Mouse (Mus musculus): ENCODE results near the gene Ostm1. TPM values are rescaled to one million over a fixed set of nuclear protein-coding genes. Genes with fewer than 3 reads are reported as not detected.

Gene Ostm1
- polyA plus RNA-seq, 1 experiment = 13.9 TPM

- Histone ChIP-seq H3K4me2 (ENCODE audit: low read depth) (no peak overlapping the region), H3K4me3 (no peak overlapping the region), H3K36me3 (ENCODE audit: control insufficient read depth, insufficient read depth) (no peaks in the 10 kb centered on the region), H3K27me3 (ENCODE audit: control insufficient read depth, insufficient read depth, insufficient read length) (no peaks in the 10 kb centered on the region), H3ac (ENCODE audit: control insufficient read depth, insufficient read length) (no peak overlapping the region), H3K79me2 (ENCODE audit: control insufficient read depth, insufficient read depth) (no peaks in the 10 kb centered on the region)
- TF ChIP-seq POLR2AphosphoS2 (IDR thresholded peaks at IDR 0.05; ENCODE audit: insufficient read length, low read depth) (no peak), POLR2A (IDR thresholded peaks at IDR 0.05; ENCODE audit: insufficient read length, low read depth) (no peak), REST (IDR thresholded peaks at IDR 0.05; ENCODE audit: insufficient read depth, insufficient read length) (no peak), TCF12 (IDR thresholded peaks at IDR 0.05; ENCODE audit: insufficient read depth, poor library complexity, severe bottlenecking) (no peak), SRF (IDR thresholded peaks at IDR 0.05; ENCODE audit: control insufficient read depth, insufficient read length, low read depth) (no peak), TCF3 (IDR thresholded peaks at IDR 0.05; ENCODE audit: insufficient read length, low read depth) (no peak), MYOD1 (IDR thresholded peaks at IDR 0.05; ENCODE audit: control insufficient read depth in 1 of 3, insufficient read length in 2 of 3, low read depth in 2 of 3) (no peak), MYOG (IDR thresholded peaks at IDR 0.05; ENCODE audit: control insufficient read depth in 1 of 3, insufficient read depth in 1 of 3, insufficient read length in 2 of 3, low read depth in 2 of 3) (no peak), E2F4 (IDR thresholded peaks at IDR 0.05; ENCODE audit: insufficient read depth) (no peak), MAX (IDR thresholded peaks at IDR 0.05; ENCODE audit: low read depth) (no peak), USF1 (IDR thresholded peaks at IDR 0.05; ENCODE audit: low read depth) (no peak), CEBPB (IDR thresholded peaks at IDR 0.05; ENCODE audit: insufficient read depth, poor library complexity, severe bottlenecking) (no peak)
These were observed 106.8 kb downstream of the Ostm1 start for GRCm38 (mm10) chr10:42690233-42691028.

DNA sequence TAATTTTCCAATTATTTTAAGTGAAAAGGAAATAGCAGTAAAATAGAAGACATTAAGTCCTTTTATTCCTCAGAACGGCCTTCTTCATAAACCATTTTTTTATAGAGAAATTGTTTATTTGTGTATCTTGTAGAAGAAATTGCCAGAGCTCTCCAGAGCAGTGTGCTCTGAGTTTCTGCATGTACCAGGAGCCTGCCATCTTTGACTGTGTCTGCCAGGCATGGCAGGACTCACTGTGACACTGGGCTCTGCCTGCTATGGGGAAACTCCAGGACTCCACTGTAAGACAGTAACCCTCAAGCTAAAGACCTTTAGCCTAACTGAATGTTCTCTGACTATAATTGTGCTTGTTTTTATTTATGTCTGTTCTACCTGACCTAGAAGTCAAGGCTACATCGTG, 107.4 kb downstream of the Ostm1 start:
- TF ChIP-seq POLR2A (IDR thresholded peaks at IDR 0.05; ENCODE audit: insufficient read length, low read depth) = no peak
- no peak for TF ChIP-seq CEBPB (IDR thresholded peaks at IDR 0.05; ENCODE audit: insufficient read depth, poor library complexity, severe bottlenecking)
- no peak for TF ChIP-seq TCF3 (IDR thresholded peaks at IDR 0.05; ENCODE audit: insufficient read length, low read depth)
- TF ChIP-seq REST (IDR thresholded peaks at IDR 0.05; ENCODE audit: insufficient read depth, insufficient read length) = no peak
- TF ChIP-seq USF1 (IDR thresholded peaks at IDR 0.05; ENCODE audit: low read depth) = no peak
- no peak for TF ChIP-seq POLR2AphosphoS2 (IDR thresholded peaks at IDR 0.05; ENCODE audit: insufficient read length, low read depth)
- no peak for TF ChIP-seq E2F4 (IDR thresholded peaks at IDR 0.05; ENCODE audit: insufficient read depth)
- no peak for TF ChIP-seq MYOD1 (IDR thresholded peaks at IDR 0.05; ENCODE audit: control insufficient read depth in 1 of 3, insufficient read length in 2 of 3, low read depth in 2 of 3)
- TF ChIP-seq MYOG (IDR thresholded peaks at IDR 0.05; ENCODE audit: control insufficient read depth in 1 of 3, insufficient read depth in 1 of 3, insufficient read length in 2 of 3, low read depth in 2 of 3) = no peak
- TF ChIP-seq SRF (IDR thresholded peaks at IDR 0.05; ENCODE audit: control insufficient read depth, insufficient read length, low read depth) = no peak
- no peak for TF ChIP-seq MAX (IDR thresholded peaks at IDR 0.05; ENCODE audit: low read depth)
- no peak for TF ChIP-seq TCF12 (IDR thresholded peaks at IDR 0.05; ENCODE audit: insufficient read depth, poor library complexity, severe bottlenecking)
- H3K4me2 ChIP-seq (ENCODE audit: low read depth) = no peak overlapping the region
- no peak overlapping the region for H3ac ChIP-seq (ENCODE audit: control insufficient read depth, insufficient read length)
- no peaks in the 10 kb centered on the region for H3K27me3 ChIP-seq (ENCODE audit: control insufficient read depth, insufficient read depth, insufficient read length)
- no peaks in the 10 kb centered on the region for H3K36me3 ChIP-seq (ENCODE audit: control insufficient read depth, insufficient read depth)
- H3K79me2 ChIP-seq (ENCODE audit: control insufficient read depth, insufficient read depth) = no peaks in the 10 kb centered on the region
- no peak overlapping the region for H3K4me3 ChIP-seq

DNA sequence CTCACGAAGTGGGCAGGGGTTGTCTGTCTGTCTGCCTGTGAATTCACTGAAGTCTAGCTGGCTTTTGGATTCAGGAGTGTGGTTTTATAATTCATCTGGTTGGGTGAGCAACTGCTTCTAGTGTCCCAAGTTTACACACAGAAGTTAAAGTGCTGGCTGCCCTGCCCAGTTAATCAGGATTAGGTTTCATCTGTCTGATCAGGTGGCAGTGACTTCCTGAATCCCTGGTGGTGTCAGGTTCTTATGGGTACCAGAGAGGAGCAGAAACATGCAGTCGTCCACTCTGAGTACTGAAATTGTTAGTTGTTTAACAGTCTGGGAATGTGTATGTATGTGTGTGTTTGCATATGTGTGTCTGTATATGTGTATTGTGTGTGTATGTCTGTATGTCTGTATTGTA, 108.5 kb downstream of the Ostm1 start:
- H3K4me2 ChIP-seq (ENCODE audit: low read depth) = no peak overlapping the region
- H3K27me3 ChIP-seq (ENCODE audit: control insufficient read depth, insufficient read depth, insufficient read length) = no peaks in the 10 kb centered on the region
- H3K79me2 ChIP-seq (ENCODE audit: control insufficient read depth, insufficient read depth) = no peaks in the 10 kb centered on the region
- no peak for TF ChIP-seq POLR2A (IDR thresholded peaks at IDR 0.05; ENCODE audit: insufficient read length, low read depth)
- no peak for TF ChIP-seq POLR2AphosphoS2 (IDR thresholded peaks at IDR 0.05; ENCODE audit: insufficient read length, low read depth)
- H3ac ChIP-seq (ENCODE audit: control insufficient read depth, insufficient read length) = no peak overlapping the region
- no peak overlapping the region for H3K4me3 ChIP-seq
- no peaks in the 10 kb centered on the region for H3K36me3 ChIP-seq (ENCODE audit: control insufficient read depth, insufficient read depth)

DNA sequence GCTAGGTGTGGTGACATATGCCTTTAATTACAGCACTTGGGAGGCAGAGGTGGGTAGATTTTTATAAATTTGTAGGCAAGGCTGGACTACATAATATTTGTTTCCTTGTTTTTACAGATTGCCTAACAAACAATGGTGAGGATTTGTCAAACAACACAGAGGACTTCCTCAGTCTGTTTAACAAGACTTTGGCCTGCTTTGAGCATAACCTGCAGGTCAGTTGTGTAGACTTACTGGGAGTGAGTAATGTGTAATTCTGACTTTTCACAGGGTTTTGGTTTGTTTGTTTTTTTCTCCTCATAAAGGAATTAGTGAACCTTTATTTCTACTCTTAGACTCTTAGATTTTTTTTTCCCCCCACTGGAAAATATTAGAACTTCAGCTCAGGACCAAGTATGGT, 109.2 kb downstream of the Ostm1 start:
- Histone ChIP-seq H3K4me3 (no peak overlapping the region), H3K27me3 (ENCODE audit: control insufficient read depth, insufficient read depth, insufficient read length) (no peaks in the 10 kb centered on the region), H3K36me3 (ENCODE audit: control insufficient read depth, insufficient read depth) (no peaks in the 10 kb centered on the region), H3K79me2 (ENCODE audit: control insufficient read depth, insufficient read depth) (no peaks in the 10 kb centered on the region), H3ac (ENCODE audit: control insufficient read depth, insufficient read length) (no peak overlapping the region), H3K4me2 (ENCODE audit: low read depth) (no peak overlapping the region)
- TF ChIP-seq USF1 (IDR thresholded peaks at IDR 0.05; ENCODE audit: low read depth) (no peak), MAX (IDR thresholded peaks at IDR 0.05; ENCODE audit: low read depth) (no peak), MYOD1 (IDR thresholded peaks at IDR 0.05; ENCODE audit: control insufficient read depth in 1 of 3, insufficient read length in 2 of 3, low read depth in 2 of 3) (no peak), MYOG (IDR thresholded peaks at IDR 0.05; ENCODE audit: control insufficient read depth in 1 of 3, insufficient read depth in 1 of 3, insufficient read length in 2 of 3, low read depth in 2 of 3) (no peak), POLR2AphosphoS2 (IDR thresholded peaks at IDR 0.05; ENCODE audit: insufficient read length, low read depth) (no peak), CEBPB (IDR thresholded peaks at IDR 0.05; ENCODE audit: insufficient read depth, poor library complexity, severe bottlenecking) (no peak), REST (IDR thresholded peaks at IDR 0.05; ENCODE audit: insufficient read depth, insufficient read length) (no peak), POLR2A (IDR thresholded peaks at IDR 0.05; ENCODE audit: insufficient read length, low read depth) (no peak), TCF3 (IDR thresholded peaks at IDR 0.05; ENCODE audit: insufficient read length, low read depth) (no peak), E2F4 (IDR thresholded peaks at IDR 0.05; ENCODE audit: insufficient read depth) (no peak), TCF12 (IDR thresholded peaks at IDR 0.05; ENCODE audit: insufficient read depth, poor library complexity, severe bottlenecking) (no peak), SRF (IDR thresholded peaks at IDR 0.05; ENCODE audit: control insufficient read depth, insufficient read length, low read depth) (no peak)

Measured in myocyte (in vitro differentiated cells).